Mouse (Mus musculus) cerebellum, adult 2 months (tissue): ENCODE data around the gene Igsf11.
A peak's percentile ranks its signal among the peaks of the same experiment; 100 is the strongest.

Experiments used
- CTCF ChIP-seq: fragments of 200-500 bp; IDR thresholded peaks from 2 replicates; pipeline ENCODE4 v1.5.1; 2011; ENCODE audit warnings: low read depth, mild to moderate bottlenecking, control low read depth, low read length, moderate library complexity, borderline replicate concordance; ENCODE audit not compliant: insufficient read depth
- POLR2A ChIP-seq: fragments of 200-500 bp; IDR thresholded peaks from 2 replicates; pipeline ENCODE4 v1.6.1; 2011; ENCODE audit warnings: low read length, control low read depth, borderline replicate concordance; ENCODE audit not compliant: insufficient read depth

GRCm38 (mm10) chr16:39062596-39062995 lies 170.1 kb downstream of the Igsf11 start:
- no peak for TF ChIP-seq POLR2A
- peak; percentile 18; the same call in 1 of the 2 replicates for TF ChIP-seq CTCF
